Mouse (Mus musculus): Measurements from ENCODE around the gene Slx4. TPM values are rescaled to one million over a fixed set of nuclear protein-coding genes. Genes with fewer than 3 reads are reported as not detected.

Slx4 gene
- polyA plus RNA-seq, 1 experiment from 2014 or later: 23.0 TPM

- no peak overlapping the region for H3K9ac ChIP-seq (ENCODE audit: low read depth, low read length)
Measured at GRCm38 (mm10) chr16:3934091-3934490, 69.5 kb downstream of the Slx4 start.

GRCm38 (mm10) chr16:3933536-3933935, 70.0 kb downstream of the Slx4 start:
- Histone ChIP-seq H3K36me3 (ENCODE audit: control insufficient read depth, insufficient read depth, low read length) (peaks cover 69% of the 10 kb centered on the region), H3K9me3 (ENCODE audit: control insufficient read depth, low read length) (no peaks in the 10 kb centered on the region), H3K4me1 (ENCODE audit: control insufficient read depth, insufficient read depth, low read length) (no peaks in the 10 kb centered on the region), H3K27ac (replicated peaks; ENCODE audit: low read depth, low read length) (no peak overlapping the region), H3K9ac (ENCODE audit: low read depth, low read length) (no peak overlapping the region), H3K4me2 (ENCODE audit: low read depth, low read length) (no peak overlapping the region), H3K27me3 (replicated peaks; ENCODE audit: control insufficient read depth, insufficient read depth, low read length) (no peaks in the 10 kb centered on the region), H3K4me3 (ENCODE audit: low read depth, low read length) (no peak overlapping the region)
- 98% methylated on average over 6 of the region's 6 CpGs for WGBS
- no peak for ATAC-seq (ENCODE audit: low read depth)
- DNase-seq (ENCODE audit: low spot score): no peak

More at GRCm38 (mm10) chr16:3934091-3934490, 69.5 kb downstream of the Slx4 start:
- Histone ChIP-seq H3K4me3 (ENCODE audit: low read depth, low read length) (no peak overlapping the region), H3K36me3 (ENCODE audit: control insufficient read depth, insufficient read depth, low read length) (peaks cover 70% of the 10 kb centered on the region), H3K4me1 (ENCODE audit: control insufficient read depth, insufficient read depth, low read length) (no peaks in the 10 kb centered on the region), H3K27ac (replicated peaks; ENCODE audit: low read depth, low read length) (no peak overlapping the region), H3K9me3 (ENCODE audit: control insufficient read depth, low read length) (no peaks in the 10 kb centered on the region), H3K4me2 (ENCODE audit: low read depth, low read length) (no peak overlapping the region), H3K27me3 (replicated peaks; ENCODE audit: control insufficient read depth, insufficient read depth, low read length) (no peaks in the 10 kb centered on the region)
- DNase-seq (ENCODE audit: low spot score): no peak
- no peak for ATAC-seq (ENCODE audit: low read depth)
- 94% methylated on average over 1 of the region's 1 CpGs for WGBS

- no peak overlapping the region for H3K9ac ChIP-seq (ENCODE audit: low read depth, low read length)
- no peaks in the 10 kb centered on the region for H3K9me3 ChIP-seq (ENCODE audit: control insufficient read depth, low read length)
- 0 out of 2 replicates have a peak, but pooled peaks cover 3% of the 10 kb centered on the region for H3K4me1 ChIP-seq (ENCODE audit: control insufficient read depth, insufficient read depth, low read length)
- no peaks in the 10 kb centered on the region for H3K27me3 ChIP-seq (replicated peaks; ENCODE audit: control insufficient read depth, insufficient read depth, low read length)
- H3K4me2 ChIP-seq (ENCODE audit: low read depth, low read length): no peak overlapping the region
- H3K4me3 ChIP-seq (ENCODE audit: low read depth, low read length): no peak overlapping the region
- ATAC-seq (ENCODE audit: low read depth): no peak
- H3K36me3 ChIP-seq (ENCODE audit: control insufficient read depth, insufficient read depth, low read length): peaks cover 69% of the 10 kb centered on the region
- no peak overlapping the region for H3K27ac ChIP-seq (replicated peaks; ENCODE audit: low read depth, low read length)
- peak; percentile 2 for DNase-seq (ENCODE audit: low spot score)
- 81% methylated on average over 7 of the region's 7 CpGs for WGBS
Measured at GRCm38 (mm10) chr16:3929151-3929550, 74.4 kb downstream of the Slx4 start.

Other genes starting within 250 kb of the Slx4 start
- gene Olfr15, start 172.9 kb downstream of the Slx4 start, polyA plus RNA-seq (2014; fragmentation: Nextera tagmentation; extraction: Ambion mirVana): 0.60 and 0.93 TPM in 2 replicates
- gene Zfp174, start 156.5 kb downstream of the Slx4 start, polyA plus RNA-seq (2014; fragmentation: Nextera tagmentation; extraction: Ambion mirVana): 0.83 and 1.2 TPM in 2 replicates
- gene Naa60, start 131.4 kb downstream of the Slx4 start, polyA plus RNA-seq (2014; fragmentation: Nextera tagmentation; extraction: Ambion mirVana): 55.4 and 58.2 TPM in 2 replicates
- gene Zfp597, start 119.2 kb downstream of the Slx4 start, polyA plus RNA-seq (2014; fragmentation: Nextera tagmentation; extraction: Ambion mirVana): 7.2 and 8.1 TPM in 2 replicates
- 3.0 and 3.7 TPM in 2 replicates for gene Gm20695, start 119.1 kb downstream of the Slx4 start, polyA plus RNA-seq (2014; fragmentation: Nextera tagmentation; extraction: Ambion mirVana)
- 7.9 and 8.1 TPM in 2 replicates for gene 1700037C18Rik, start 95.1 kb downstream of the Slx4 start, polyA plus RNA-seq (2014; fragmentation: Nextera tagmentation; extraction: Ambion mirVana)
- gene Cluap1, start 95.0 kb downstream of the Slx4 start, polyA plus RNA-seq (2014; fragmentation: Nextera tagmentation; extraction: Ambion mirVana): 32.0 and 32.2 TPM in 2 replicates
- 0.67 and 1.1 TPM in 2 replicates for gene Nlrc3, start 27.1 kb downstream of the Slx4 start, polyA plus RNA-seq (2014; fragmentation: Nextera tagmentation; extraction: Ambion mirVana)
- 4.2 and 5.1 TPM in 2 replicates for gene Dnase1, start 33.2 kb upstream of the Slx4 start, polyA plus RNA-seq (2014; fragmentation: Nextera tagmentation; extraction: Ambion mirVana)
- 86.0 and 91.1 TPM in 2 replicates for gene Trap1, start 74.1 kb upstream of the Slx4 start, polyA plus RNA-seq (2014; fragmentation: Nextera tagmentation; extraction: Ambion mirVana)
- gene Crebbp, start 210.2 kb upstream of the Slx4 start, polyA plus RNA-seq (2014; fragmentation: Nextera tagmentation; extraction: Ambion mirVana): 41.6 and 43.0 TPM in 2 replicates